Mouse (Mus musculus): ENCODE data around the gene Lrrc51. TPM values are rescaled to one million over a fixed set of nuclear protein-coding genes. Genes with fewer than 3 reads are reported as not detected.

Lrrc51 gene
- total and polyA plus RNA-seq, 3 experiments = 13.6 to 30.8 TPM; not detected in 1

DNA sequence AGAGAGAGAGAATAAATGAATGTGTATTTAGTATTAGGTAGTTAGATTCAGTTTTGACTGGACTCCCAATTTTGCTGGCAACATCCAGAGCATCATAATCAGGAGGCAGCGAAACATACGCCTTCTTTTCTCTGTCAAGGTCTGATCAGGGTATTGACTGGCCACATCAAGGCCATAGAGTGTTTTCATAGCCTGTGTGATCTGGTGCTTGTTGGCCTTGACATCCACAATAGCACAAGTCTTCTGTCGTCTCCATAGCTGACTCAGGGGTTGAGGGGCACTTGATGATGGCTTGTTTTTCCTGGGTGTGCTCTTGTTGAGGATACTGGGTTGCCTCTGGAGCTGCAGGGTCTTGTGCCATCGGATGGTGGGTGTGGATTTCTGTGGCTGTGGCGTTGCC lies 23.2 kb upstream of the Lrrc51 start:
- Histone ChIP-seq H3K27ac (ENCODE audit: control insufficient read depth, low read depth, low read length) (0 out of 2 replicates have a peak overlapping the region, but pooled peaks have one; percentile 8), H3K4me3 (ENCODE audit: control insufficient read depth in 1 of 2, insufficient read depth in 1 of 2, low read depth in 2 of 2, low read length in 2 of 2) (no peak overlapping the region), H3K4me1 (ENCODE audit: control insufficient read depth in 1 of 2, insufficient read depth in 2 of 2, low read length in 2 of 2) (peaks cover 15 to 20% of the 10 kb centered on the region in 2 experiments), H3K36me3 (ENCODE audit: control insufficient read depth in 1 of 2, insufficient read depth in 2 of 2, low read length in 2 of 2) (peaks cover 0 to 23% of the 10 kb centered on the region in 2 experiments; a peak in 2 of 4 replicates), H3K9ac (ENCODE audit: control insufficient read depth, low read depth, low read length, poor library complexity, severe bottlenecking) (no peak overlapping the region), H3K79me2 (ENCODE audit: control insufficient read depth, insufficient read depth, low read length, poor library complexity) (peaks cover 21% of the 10 kb centered on the region), H3K9me3 (replicated peaks; ENCODE audit: insufficient read depth, low read length) (no peaks in the 10 kb centered on the region), H3K27me3 (ENCODE audit: control insufficient read depth in 1 of 2, insufficient read depth in 2 of 2, low read length in 2 of 2) (no peaks in the 10 kb centered on the region)
- TF ChIP-seq ETS1 (IDR thresholded peaks at IDR 0.05; ENCODE audit: low read depth, low read length) = no peak
- TF ChIP-seq TAL1 (IDR thresholded peaks at IDR 0.05; ENCODE audit: low read length) = no peak
- TF ChIP-seq HCFC1 (IDR thresholded peaks at IDR 0.05; ENCODE audit: low read depth, low read length) = no peak
- no peak for TF ChIP-seq NELFE (IDR thresholded peaks at IDR 0.05; ENCODE audit: low read depth, low read length)
- no peak for TF ChIP-seq MAX (IDR thresholded peaks at IDR 0.05; ENCODE audit: low read length)
- no peak for TF ChIP-seq POLR2A (IDR thresholded peaks at IDR 0.05; ENCODE audit: control insufficient read depth in 1 of 2, insufficient read depth in 1 of 2, low read depth in 1 of 2, low read length in 2 of 2, poor library complexity in 1 of 2)
- TF ChIP-seq TBP (IDR thresholded peaks at IDR 0.05; ENCODE audit: low read depth, low read length) = no peak
- no peak for DNase-seq (ENCODE audit: low read depth, low spot score)

GRCm38 (mm10) chr7:101956481-101956880 lies 22.8 kb upstream of the Lrrc51 start:
- DNase-seq (ENCODE audit: low read depth, low spot score) = peak; percentile 77
- Histone ChIP-seq H3K9me3 (replicated peaks; ENCODE audit: insufficient read depth, low read length) (no peaks in the 10 kb centered on the region), H3K4me1 (ENCODE audit: control insufficient read depth in 1 of 2, insufficient read depth in 2 of 2, low read length in 2 of 2) (peaks cover 15 to 22% of the 10 kb centered on the region in 2 experiments), H3K27ac (ENCODE audit: control insufficient read depth, low read depth, low read length) (peak overlapping the region; percentile 5; the same call in 1 of the 2 replicates), H3K79me2 (ENCODE audit: control insufficient read depth, insufficient read depth, low read length, poor library complexity) (peaks cover 20% of the 10 kb centered on the region), H3K36me3 (ENCODE audit: control insufficient read depth in 1 of 2, insufficient read depth in 2 of 2, low read length in 2 of 2) (peaks cover 0 to 23% of the 10 kb centered on the region in 2 experiments; a peak in 2 of 4 replicates), H3K9ac (ENCODE audit: control insufficient read depth, low read depth, low read length, poor library complexity, severe bottlenecking) (no peak overlapping the region), H3K27me3 (ENCODE audit: control insufficient read depth in 1 of 2, insufficient read depth in 2 of 2, low read length in 2 of 2) (no peaks in the 10 kb centered on the region), H3K4me3 (ENCODE audit: control insufficient read depth in 1 of 2, insufficient read depth in 1 of 2, low read depth in 2 of 2, low read length in 2 of 2) (no peak overlapping the region)
- TF ChIP-seq EP300 (IDR thresholded peaks at IDR 0.05; ENCODE audit: low read depth in 1 of 2, low read length in 2 of 2) = peak in 1 of 2 experiments; percentile 41; a peak in 1 of 4 replicates
- TF ChIP-seq GATA1 (IDR thresholded peaks at IDR 0.05; ENCODE audit: low read depth, low read length) = peak; percentile 34; the same call in 1 of the 2 replicates
- no peak for TF ChIP-seq ZNF384 (IDR thresholded peaks at IDR 0.05; ENCODE audit: low read depth, low read length)

DNA sequence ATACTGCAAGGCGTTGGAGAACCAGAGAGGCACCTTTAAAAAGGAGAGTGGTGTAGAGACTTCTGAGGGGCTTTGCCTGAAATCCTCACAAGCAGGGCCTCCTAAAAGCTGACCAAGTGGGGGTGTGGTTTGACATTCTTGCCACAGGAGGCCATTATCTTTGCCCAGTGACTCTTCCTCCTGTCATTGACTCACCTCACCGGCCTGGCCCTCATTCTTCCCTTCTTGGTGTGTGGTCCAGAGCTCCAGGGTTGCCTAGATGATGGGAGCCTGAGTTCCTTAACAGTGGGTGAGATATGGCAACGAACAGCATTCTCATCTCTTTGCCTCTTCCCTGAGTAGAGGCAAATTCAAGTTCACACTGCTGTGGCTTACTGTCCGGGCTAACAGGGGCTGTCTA lies 22.2 kb upstream of the Lrrc51 start:
- H3K36me3 ChIP-seq (ENCODE audit: control insufficient read depth in 1 of 2, insufficient read depth in 2 of 2, low read length in 2 of 2) = peaks cover 0 to 23% of the 10 kb centered on the region in 2 experiments; a peak in 2 of 4 replicates
- H3K27me3 ChIP-seq (ENCODE audit: control insufficient read depth in 1 of 2, insufficient read depth in 2 of 2, low read length in 2 of 2) = no peaks in the 10 kb centered on the region
- H3K9me3 ChIP-seq (replicated peaks; ENCODE audit: insufficient read depth, low read length) = no peaks in the 10 kb centered on the region
- H3K4me3 ChIP-seq (ENCODE audit: control insufficient read depth in 1 of 2, insufficient read depth in 1 of 2, low read depth in 2 of 2, low read length in 2 of 2) = no peak overlapping the region
- DNase-seq (ENCODE audit: low read depth, low spot score) = peak; percentile 42
- H3K27ac ChIP-seq (ENCODE audit: control insufficient read depth, low read depth, low read length) = peak overlapping the region; percentile 5; the same call in 1 of the 2 replicates
- peaks cover 15 to 22% of the 10 kb centered on the region in 2 experiments for H3K4me1 ChIP-seq (ENCODE audit: control insufficient read depth in 1 of 2, insufficient read depth in 2 of 2, low read length in 2 of 2)
- H3K79me2 ChIP-seq (ENCODE audit: control insufficient read depth, insufficient read depth, low read length, poor library complexity) = peaks cover 18% of the 10 kb centered on the region
- peak; percentile 52; the same call in 1 of the 2 replicates for TF ChIP-seq TBP (IDR thresholded peaks at IDR 0.05; ENCODE audit: low read depth, low read length)
- TF ChIP-seq CTCF (IDR thresholded peaks at IDR 0.05 in 2 of 3, conservative IDR thresholded peaks at IDR 0.05 in 1 of 3; ENCODE audit: control insufficient read depth in 1 of 3, insufficient read depth in 1 of 3, low read depth in 2 of 3, low read length in 3 of 3, poor library complexity in 1 of 3, severe bottlenecking in 1 of 3) = no peak
- H3K9ac ChIP-seq (ENCODE audit: control insufficient read depth, low read depth, low read length, poor library complexity, severe bottlenecking) = no peak overlapping the region
